Mouse (Mus musculus): ENCODE measurements around the gene Polrmt.

- TF ChIP-seq CTCF (IDR thresholded peaks at IDR 0.05; ENCODE audit: borderline replicate concordance, insufficient read depth, low read depth, low read length): no peak
- TF ChIP-seq POLR2A (IDR thresholded peaks at IDR 0.05; ENCODE audit: borderline replicate concordance, insufficient read depth, low read length): no peak
Measured at GRCm38 (mm10) chr10:79700676-79701075, 45.7 kb downstream of the Polrmt start.
